Mouse (Mus musculus) yolk sac, embryonic 10.5 days (tissue): Measurements from ENCODE around the gene Vwa3b.

ENCODE experiments used
- DNase-seq: peaks from one replicate; pipeline ENCODE4 v3.0.0-alpha.2; 2017; ENCODE audit warnings: low spot score

Gene Vwa3b

DNA sequence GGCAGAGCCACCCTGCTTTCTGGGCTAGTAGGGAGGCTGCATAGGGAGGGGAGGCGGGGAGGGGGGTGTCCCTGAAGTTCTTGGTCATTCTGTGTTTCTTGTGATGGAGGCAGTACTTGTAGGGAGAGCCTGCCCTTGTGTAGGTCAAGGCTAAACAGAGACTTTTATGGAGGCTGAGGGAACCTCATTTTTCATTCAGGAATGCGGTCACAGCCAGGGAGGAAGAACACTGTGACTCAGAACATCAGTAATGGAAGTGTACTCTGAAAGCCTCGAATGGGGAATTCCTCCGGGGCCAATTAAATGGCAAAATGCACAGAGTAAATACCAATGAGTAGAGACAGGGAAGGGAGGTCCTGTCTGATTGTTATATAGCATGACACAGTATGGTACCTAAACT, 37.4 kb downstream of the Vwa3b start:
- no peak for DNase-seq

DNA sequence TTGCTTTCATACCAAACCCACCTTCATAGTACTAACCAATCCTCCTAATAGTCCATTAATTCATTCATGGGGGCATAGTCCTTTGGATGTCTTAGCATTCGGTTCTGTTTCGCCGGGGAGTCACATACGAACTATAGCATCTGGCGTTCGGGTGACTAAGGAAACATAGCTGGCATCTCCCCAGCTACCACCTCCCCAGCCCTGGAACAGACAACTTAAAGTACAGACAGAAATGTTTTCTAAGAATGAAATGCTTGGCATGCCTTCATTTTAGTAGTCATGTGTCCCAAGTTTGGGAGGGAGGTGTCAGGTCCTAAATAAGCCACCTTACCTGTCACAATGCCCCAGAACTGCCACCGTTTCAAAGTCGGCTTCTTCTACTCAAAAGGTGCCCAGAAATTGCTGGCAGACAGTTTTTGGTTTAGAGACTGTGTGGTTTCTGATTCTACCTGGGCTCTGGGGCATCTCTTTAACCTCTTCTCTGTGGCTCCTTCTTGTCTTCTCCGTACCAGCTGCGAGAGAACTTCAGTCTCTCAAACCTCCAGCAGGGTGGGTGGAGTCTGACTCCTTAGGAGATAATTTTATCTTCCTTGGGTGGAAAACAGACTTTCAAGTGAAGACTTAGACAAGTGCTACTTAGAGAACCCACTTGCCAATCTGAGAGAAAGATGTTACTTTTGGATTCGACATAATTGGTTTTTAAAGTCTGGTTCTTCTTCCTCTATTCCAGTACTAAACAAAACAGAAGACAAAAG, 39.4 kb downstream of the Vwa3b start:
- DNase-seq = no peak

DNA sequence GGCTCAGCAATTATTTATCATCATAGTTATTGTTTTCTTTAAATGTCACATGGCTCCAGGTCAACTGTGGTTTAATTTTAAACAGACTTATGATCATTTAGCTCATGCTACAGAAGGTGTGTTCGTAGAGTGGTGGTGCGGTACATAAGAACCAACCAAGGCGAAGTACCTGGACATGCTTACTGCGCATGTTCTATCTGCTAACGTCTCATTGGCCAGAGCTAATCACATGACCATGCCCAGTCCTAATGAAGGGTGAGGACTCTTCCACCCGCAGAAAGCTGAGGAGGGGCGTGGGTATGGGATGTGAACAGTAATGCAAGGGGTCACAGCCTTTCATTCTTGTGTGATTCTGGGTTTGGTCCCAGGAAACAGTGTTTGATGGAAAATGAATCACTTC, 49.4 kb downstream of the Vwa3b start:
- no peak for DNase-seq

DNA sequence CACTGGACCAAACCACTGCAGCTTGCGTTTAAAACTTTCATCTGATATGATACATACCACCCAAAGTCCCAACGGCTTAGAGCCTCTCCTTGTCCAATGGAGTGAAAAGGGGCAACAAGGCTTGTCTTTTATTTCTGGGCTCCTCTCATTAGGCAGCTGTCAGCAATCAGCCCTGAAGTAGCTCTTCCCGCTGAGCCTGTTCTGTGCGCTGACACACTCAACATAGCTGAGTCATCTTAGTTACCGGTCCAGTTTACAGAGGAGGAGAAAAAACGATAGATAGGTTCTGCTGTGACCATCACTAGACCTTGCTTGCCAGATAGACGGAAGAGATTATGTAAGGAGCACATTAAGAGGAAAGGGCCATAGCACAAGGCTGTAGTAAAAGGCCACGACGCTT, 50.9 kb downstream of the Vwa3b start:
- no peak for DNase-seq

DNA sequence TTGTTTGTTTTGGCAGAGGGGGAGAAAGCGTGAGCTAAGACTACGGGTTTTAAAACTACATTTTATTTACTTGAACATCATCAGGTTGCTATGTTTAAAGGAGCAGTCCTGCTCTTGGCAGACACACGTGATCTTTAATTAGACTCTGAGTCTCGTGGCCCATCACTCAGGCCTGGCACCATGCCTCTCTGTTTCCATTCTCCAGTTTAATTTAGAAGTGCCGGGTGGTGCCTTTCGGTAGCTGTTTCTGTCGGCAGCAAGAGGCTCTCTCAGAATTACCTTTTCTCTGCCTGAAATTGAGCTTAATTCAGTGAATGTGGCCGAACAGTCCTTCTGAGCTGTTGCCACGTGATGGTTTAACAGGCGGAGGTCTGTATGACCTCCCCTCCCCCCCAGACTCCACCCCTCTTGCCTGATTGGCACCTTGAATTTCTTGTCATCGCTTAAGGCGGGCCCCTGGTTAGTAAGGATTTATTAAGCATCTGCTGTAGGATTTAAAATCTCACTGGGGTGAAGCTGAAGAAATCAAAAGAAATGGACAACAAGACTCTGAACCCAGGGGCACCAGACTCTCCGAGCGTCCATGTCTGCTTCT, 51.7 kb downstream of the Vwa3b start:
- DNase-seq = no peak

DNA sequence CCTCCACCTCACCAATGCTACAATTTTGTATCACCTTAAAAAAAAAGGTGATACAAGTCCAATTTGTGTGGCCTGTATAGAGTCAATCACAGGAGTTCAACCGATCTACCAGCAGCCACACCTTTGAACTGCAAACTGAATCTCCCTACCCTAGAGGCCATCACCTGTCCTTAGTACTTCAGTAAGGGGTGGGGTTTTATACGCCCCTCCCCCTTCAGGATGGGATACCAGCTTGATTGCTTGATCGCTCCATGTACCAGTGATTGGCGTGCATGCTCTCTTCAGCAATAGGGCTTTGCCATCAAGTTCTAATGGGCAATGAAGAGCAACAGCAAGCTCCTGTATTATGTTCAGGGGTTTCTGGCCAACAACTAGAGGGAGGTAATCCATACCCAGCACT, 54.0 kb downstream of the Vwa3b start:
- no peak for DNase-seq

DNA sequence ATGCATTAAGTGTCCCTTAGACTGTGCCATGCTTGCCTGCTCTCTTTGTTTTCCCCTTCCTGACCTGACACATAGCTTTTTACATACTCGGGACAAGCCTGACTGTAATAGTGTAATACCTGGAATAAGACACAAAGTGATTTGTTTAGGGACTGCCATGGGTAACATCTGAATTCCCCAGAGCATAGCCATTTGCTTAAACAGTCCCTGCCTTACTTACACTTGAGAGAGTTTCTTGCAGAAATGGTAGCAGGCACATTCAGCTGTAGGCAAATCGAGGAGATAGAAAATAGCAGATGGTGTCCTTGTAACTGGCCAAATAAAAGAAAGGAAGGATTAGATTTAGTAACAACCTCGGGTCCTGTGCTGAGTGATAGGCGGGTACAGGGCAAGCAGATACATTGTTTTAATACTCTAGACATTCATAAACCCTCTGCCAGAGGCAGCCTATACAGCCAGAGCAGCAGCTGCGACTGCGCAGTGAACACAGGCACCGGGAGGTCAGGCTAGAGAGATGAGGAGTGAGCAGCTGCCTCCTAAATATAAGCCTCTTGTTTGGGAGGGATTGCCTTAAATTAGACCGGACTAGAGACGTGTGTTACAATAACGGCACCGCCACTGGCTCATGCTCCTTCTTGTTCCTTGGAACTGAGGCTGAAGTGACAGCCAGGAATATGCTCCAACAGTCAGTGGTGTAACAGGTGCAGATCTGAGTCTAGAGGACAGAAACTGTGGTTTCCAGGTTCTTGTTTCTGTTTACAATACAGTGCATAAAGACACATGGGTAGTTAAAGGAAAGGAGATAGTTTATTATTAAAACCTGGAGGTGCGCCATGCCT, 55.2 kb downstream of the Vwa3b start:
- no peak for DNase-seq

DNA sequence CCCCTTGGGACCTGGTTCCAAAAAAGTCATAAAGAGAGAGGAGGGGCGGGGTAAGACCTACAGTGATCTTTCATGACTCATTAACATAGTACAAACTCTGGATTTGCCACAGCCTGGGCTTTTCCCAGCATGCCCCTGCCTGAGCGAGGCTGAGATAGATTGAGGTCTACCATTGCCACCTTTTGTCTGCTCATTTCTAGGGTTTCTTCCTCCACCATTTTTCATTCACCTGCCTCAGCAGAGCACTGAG, 55.7 kb downstream of the Vwa3b start:
- no peak for DNase-seq

DNA sequence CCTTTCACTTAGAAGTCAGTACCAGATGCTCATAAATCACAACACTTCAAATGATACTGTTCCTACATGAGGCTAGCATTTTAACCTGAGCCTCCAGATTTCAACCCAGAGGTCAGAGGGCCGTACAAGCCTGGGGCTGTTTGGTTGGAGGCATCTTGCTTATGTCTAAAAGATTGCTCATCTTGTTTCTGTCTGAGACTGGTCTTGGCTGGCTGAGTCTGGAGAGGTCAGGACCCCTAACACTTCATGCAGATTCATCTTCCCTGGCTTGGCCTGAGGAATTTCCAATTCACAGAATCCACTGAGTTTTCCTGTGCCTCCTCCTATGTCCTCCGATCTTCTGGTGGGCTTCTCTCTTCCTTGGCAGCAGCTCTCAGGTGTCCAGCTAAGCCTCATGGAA, 57.7 kb downstream of the Vwa3b start:
- DNase-seq = peak; percentile 42

DNA sequence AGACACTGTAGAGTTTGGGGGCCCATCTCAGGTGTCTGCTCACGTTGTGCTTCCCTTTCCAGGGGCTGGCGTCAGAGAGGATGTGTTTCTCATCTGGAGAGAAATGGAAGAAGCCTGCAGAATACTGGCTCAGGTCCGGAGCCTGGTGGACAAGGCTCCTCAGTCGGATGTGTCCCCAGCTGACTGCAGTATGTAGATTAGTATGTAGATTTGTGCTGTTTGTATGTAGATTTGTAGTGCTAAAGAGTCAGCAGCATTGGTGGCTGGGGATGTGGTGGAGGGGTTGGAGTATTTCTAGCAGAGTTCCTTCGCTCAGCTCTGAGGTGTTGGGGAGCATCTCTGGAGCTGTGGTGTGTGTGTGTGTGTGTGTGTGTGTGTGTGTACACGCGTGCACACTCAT, 58.8 kb downstream of the Vwa3b start:
- no peak for DNase-seq

DNA sequence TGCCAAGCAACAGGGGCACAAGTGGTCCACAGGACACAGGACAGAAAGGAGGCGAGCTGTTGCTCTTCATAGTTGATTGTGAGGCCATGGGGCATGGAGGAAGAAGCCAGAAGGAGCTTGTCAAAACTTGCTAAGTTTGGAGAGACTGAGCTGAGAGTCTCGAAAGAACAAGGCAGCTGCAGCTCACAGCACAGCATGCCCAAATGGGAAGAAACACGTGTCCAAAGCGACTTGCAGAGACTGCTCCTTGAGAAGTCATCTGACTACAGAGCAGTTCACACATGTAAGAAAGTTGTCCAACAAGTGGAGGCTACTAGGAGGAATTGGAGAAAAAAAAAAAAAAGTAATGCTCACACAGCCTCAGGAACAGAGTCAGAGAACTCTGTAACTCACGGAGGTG, 62.8 kb downstream of the Vwa3b start:
- DNase-seq = no peak

DNA sequence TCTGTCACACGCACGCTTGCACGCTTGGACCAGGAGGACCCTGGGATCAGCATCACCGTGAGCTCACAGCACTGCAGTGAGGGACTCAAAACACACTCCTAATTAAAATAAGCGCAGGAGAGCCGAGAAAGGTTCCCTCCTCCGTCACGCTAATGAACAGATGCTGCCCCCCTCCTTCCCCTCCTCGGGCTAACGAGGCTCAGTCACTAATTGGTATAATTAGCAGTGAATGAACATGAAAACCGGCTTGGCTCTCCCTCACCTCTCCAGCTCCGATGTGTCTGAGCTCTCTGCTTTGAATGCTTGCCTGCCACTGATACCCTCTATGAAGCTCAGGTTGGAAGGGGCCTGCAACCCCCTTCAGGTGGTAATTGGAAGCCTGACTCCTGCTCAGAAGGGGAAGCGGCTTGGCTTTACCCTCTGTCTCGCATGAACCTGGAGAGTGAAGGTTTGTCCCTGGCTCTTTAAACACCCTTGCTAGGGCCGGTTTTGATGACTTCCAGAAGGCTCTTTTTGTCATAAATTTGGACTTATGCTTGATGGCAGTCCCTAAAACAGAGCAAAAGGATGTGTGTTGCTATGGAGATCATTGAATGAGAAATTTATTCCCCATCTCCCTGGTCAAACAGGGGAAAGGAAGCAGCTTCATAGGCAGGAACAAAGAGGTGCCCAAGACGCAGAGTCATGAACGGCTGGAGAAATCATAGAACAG, 71.1 kb downstream of the Vwa3b start:
- no peak for DNase-seq

DNA sequence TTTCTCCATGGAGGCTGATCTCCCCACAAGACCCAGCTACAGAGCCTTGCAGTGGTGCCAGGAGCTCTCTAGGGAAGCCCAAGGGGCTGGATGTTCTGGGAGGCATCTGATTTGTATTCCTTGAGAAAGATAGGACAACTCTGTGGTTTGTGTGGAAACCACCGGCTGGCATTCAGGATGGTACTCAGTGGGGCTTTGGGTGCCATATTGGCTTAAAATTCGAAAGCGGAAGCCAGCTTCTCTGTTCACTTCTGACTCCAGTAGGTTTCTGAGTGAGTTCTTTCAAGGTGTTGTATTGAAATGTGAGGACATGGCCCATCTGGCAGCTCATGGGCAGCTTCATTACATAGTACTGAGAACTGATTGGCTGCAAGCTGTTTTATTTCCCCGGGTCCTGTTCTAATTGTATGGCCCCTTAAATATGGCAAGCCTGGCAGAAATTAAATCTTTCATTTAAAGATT, 71.7 kb downstream of the Vwa3b start:
- DNase-seq = no peak

DNA sequence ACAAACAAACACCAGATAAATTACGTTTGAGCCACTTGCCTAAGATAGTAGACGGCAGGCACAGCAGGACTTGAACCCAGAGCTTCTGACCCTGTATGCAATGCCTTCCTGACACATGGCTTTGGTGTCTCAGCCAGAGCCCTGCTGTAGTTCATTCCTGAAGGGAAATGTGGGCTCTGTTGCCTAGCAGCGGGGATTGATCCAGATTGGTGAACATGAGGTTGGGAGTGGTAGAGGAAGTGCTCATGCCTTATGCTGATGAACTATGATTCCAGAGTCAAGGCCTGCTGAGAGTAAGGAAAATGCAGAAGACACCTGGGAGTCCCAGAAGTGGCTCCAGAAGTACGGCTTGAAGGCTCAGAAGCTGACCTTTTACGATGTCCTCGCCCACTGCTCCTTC, 74.0 kb downstream of the Vwa3b start:
- DNase-seq = no peak

DNA sequence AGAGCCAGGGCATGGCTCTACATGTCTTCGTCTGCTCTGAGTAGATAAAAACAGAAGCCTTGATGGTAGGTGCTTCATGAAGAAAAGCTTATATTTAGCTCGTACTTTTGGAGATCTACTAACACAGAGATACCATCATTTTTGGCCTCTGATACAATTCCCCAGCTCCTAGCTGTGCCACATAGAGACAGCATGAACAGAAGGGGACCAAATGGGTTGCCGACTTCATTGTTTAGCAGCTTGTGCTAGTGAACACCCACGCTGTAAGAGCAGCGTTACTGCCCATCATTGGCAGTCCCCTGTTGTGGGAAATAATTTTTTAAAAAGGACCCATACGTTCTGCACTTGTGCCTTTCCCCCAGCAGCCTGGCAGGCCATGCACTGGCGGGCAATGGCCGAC, 74.6 kb downstream of the Vwa3b start:
- DNase-seq = no peak

DNA sequence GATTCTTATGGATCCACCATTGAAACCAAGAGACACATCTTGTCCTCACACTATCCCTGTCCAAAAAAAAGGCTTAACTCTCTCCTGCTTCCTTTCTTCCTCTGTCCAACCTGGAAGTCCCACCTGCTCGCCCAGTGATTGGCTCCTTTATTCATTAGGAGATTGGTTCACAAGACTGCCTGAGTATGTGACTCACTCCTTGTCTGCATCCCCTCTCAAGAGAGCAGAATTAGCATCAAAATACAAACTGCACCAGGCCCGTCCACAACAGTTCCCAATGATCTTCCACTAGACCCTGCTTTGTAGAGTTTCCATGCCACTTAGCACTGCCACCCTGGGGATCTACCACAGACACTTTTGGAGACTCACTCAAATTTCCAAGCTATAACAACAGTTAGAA, 75.3 kb downstream of the Vwa3b start:
- DNase-seq = no peak

DNA sequence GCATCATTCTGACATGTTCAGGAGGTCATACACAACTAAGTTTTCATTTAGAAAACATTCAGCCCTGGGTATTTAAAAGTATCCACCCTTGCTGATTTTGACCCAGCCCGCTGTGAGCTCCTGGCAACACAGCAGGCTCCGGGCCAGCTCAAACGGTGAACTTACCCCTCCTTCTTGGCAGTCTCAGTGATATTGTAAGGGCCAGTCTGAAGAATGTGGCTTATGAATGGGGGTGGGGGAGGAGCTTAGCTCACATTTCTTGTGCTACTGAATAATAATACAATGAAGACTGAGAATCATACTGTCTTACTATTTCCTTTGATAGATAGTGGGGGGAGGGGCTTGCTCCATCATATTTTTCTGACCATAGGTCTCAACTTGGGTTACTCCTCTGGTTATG, 78.8 kb downstream of the Vwa3b start:
- DNase-seq = no peak

DNA sequence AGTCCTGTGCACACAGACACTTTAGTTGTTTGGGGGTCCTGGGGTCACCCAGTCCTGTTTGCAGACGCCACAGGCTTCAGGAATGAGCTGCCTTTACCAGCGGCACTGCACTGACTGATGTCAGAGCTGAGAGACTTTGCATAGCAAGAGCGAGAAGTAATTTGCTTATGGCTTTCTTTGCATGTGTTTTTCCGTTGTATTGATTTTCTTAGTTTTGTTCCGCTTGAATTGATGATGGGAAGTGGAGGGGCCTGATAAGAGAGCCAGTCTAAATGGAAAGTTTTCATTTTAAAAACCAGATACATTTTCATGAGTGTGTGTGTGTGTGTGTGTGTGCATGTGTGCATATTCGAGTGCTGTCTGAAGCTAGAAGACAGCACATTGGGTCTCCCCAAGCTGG, 87.4 kb downstream of the Vwa3b start:
- DNase-seq = no peak

DNA sequence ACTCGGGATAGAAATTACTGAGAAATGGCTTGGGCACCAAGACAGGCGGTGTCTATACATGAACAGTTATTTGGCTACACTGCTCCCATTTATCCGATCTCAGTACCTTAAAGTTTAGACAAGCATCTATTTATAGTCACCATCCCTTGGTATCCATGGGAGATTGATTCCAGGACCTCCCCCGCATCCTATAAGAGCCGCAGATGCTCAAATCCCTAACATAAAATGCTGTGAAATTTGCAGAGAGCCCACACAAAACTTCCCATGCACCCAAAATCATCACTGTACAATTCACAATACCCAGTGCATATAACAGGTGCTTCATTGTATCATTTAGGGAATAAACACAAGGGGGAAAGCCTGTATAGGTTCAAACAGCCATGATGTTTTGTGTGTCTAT, 89.5 kb downstream of the Vwa3b start:
- DNase-seq = no peak

DNA sequence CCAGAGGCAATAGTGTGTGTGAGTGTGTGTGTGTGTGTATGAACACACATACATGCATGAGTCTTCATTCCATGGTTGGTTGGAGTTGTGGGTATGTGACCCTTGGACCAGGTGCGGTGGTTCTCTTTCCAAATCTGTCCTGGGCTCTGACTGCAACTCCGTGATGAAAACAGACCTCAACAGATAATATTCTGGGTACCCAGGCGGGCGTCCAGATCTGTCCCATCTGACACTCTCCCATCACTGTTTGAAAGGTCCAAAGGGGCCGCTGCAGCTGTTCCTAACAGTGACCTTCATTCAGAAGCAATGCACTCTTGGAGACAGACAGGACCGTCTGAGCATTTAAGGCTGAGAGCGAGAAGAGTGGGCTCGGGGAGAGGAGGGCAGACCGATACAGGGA, 90.2 kb downstream of the Vwa3b start:
- no peak for DNase-seq

DNA sequence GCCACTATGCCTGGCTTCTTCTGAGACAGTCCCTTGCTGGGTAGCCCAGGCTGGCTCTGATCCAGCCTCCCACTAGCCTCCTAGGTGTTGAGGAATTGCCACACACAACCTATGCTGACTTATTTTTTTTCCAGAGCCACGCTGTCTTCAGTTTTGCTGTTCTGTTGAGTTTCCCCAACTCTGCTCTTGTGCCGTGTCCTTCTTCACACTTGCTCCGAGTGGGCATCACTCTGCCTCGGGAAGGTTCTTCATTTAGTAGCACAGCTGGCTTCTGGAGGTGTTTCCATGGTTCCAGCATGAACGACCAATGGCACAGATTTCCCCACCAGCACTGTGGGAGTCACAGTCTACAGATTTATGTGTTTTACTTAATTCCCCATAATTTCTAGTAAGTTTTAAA, 91.6 kb downstream of the Vwa3b start:
- DNase-seq = no peak

DNA sequence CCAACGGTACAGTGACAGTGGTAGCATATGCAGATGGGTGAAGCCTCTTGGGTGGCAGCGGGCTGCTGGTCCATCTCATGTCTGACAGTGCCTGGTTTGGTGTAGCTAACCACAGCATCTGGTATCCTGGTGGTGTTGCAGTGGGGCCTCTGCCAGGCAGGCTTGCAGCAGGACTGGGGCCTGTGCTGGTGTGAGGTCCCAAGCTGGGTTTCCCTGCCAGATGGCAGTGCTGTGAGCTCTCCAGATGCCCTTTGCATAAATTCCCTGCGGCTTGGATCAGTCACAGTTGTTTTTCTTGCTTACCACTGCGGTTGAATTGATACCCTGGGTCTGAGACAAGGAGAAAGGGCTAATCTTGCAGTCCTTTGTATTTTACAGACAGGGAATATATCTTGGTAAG, 95.9 kb downstream of the Vwa3b start:
- DNase-seq = no peak

DNA sequence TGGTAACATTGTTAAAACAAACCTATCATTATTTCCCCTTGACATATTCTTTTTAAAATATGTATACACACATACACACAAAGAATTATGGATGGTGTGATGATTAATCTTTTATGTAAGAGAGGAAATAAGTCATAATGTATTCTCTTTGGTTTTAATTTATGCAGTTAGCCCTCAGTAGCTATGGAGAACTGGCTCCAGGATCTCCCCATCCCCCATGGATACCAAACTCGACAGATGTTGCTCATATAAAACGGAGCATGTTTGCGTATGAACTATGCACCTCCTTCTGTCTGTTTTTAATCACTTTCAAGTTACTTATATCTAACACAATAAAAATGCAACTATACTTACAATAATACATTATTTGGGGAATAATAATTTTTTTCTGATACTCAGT, 96.4 kb downstream of the Vwa3b start:
- no peak for DNase-seq
